In genomic region chr14:102994662-102995561, GRCm38 (mm10) we compare ENCODE assay signal across 1 mouse cellular context.
A peak's percentile ranks its signal among the peaks of the same experiment; 100 is the strongest.
TF ChIP-seq lines count a peak whose summit lies in the region.

No protein-coding gene starts in this region.

TF ChIP-seq in CH12.LX, 34 proteins besides CTCF, POLR2A, EP300 and RAD21 (continued from another document):
- no peak for TF ChIP-seq ZKSCAN1 (IDR thresholded peaks at IDR 0.05; ENCODE audit: borderline replicate concordance, low read depth, low read length)
- TF ChIP-seq MYC (IDR thresholded peaks at IDR 0.05; ENCODE audit: low read depth, low read length) = no peak
- TF ChIP-seq IRF4 (IDR thresholded peaks at IDR 0.05; ENCODE audit: low read depth, low read length) = peak; percentile 30; the same call in 1 of the 2 replicates
TF ChIP-seq in CH12.LX: peak in this region for 5.
